Mouse (Mus musculus): ENCODE data around the gene Frem3. TPM values are rescaled to one million over a fixed set of nuclear protein-coding genes. Genes with fewer than 3 reads are reported as not detected.
"Not testable (repeated sequence)": the region's sequence is repeated elsewhere in the genome, so short reads cannot be mapped to it uniquely, and the experiment has no call there.

The Frem3 gene
- polyA plus RNA-seq, 1 experiment from 2014 or later: 0.12 TPM

GRCm38 (mm10) chr8:80710670-80711400 is 100.0 kb downstream of the Frem3 start:
- H3K36me3 ChIP-seq (replicated peaks): peaks cover 81% of the 10 kb centered on the region
- no peak overlapping the region for H3K4me2 ChIP-seq
- no peaks in the 10 kb centered on the region for H3K9me3 ChIP-seq (replicated peaks)
- no peak for ATAC-seq (ENCODE audit: insufficient read depth)
- no peak overlapping the region for H3K9ac ChIP-seq
- no peak overlapping the region for H3K27ac ChIP-seq (replicated peaks)
- H3K27me3 ChIP-seq: no peaks in the 10 kb centered on the region
- no peaks in the 10 kb centered on the region for H3K4me1 ChIP-seq (replicated peaks)
- 70% methylated on average over 4 of the region's 4 CpGs for WGBS (ENCODE audit: insufficient replicate concordance)
- H3K4me3 ChIP-seq (replicated peaks): no peak overlapping the region

- peaks cover 76% of the 10 kb centered on the region for H3K36me3 ChIP-seq (replicated peaks)
- no peak overlapping the region for H3K4me2 ChIP-seq
- no peak overlapping the region for H3K4me3 ChIP-seq (replicated peaks)
- H3K9me3 ChIP-seq (replicated peaks): no peaks in the 10 kb centered on the region
- H3K4me1 ChIP-seq (replicated peaks): no peaks in the 10 kb centered on the region
- no peaks in the 10 kb centered on the region for H3K27me3 ChIP-seq
- 68% methylated on average over 1 of the region's 1 CpGs for WGBS (ENCODE audit: insufficient replicate concordance)
- no peak for ATAC-seq (ENCODE audit: insufficient read depth)
- no peak overlapping the region for H3K9ac ChIP-seq
- H3K27ac ChIP-seq (replicated peaks): no peak overlapping the region
These were observed 103.6 kb downstream of the Frem3 start for GRCm38 (mm10) chr8:80714461-80714860.

- Histone ChIP-seq H3K4me1 (replicated peaks) (peaks cover 6% of the 10 kb centered on the region), H3K27ac (replicated peaks) (no peak overlapping the region), H3K4me3 (replicated peaks) (no peak overlapping the region), H3K9me3 (replicated peaks) (no peaks in the 10 kb centered on the region), H3K4me2 (no peak overlapping the region), H3K36me3 (replicated peaks) (peaks cover 72% of the 10 kb centered on the region), H3K27me3 (no peaks in the 10 kb centered on the region), H3K9ac (no peak overlapping the region)
- ATAC-seq (ENCODE audit: insufficient read depth): no peak
These were observed 121.4 kb downstream of the Frem3 start for GRCm38 (mm10) chr8:80732326-80732725.

- ATAC-seq (ENCODE audit: insufficient read depth): no peak
- H3K27me3 ChIP-seq: no peaks in the 10 kb centered on the region
- H3K9ac ChIP-seq: peak overlapping the region; percentile 95
- H3K36me3 ChIP-seq (replicated peaks): peaks cover 26% of the 10 kb centered on the region
- H3K4me3 ChIP-seq (replicated peaks): peak overlapping the region; percentile 88
- peak overlapping the region; percentile 97 for H3K27ac ChIP-seq (replicated peaks)
- H3K4me2 ChIP-seq: peak overlapping the region; percentile 89
- WGBS (ENCODE audit: insufficient replicate concordance): 4% methylated on average over 5 of the region's 5 CpGs
- H3K9me3 ChIP-seq (replicated peaks): no peaks in the 10 kb centered on the region
- H3K4me1 ChIP-seq (replicated peaks): peaks cover 27% of the 10 kb centered on the region
These were observed 127.1 kb downstream of the Frem3 start for GRCm38 (mm10) chr8:80738046-80738387.

- Histone ChIP-seq H3K9me3 (replicated peaks) (no peaks in the 10 kb centered on the region), H3K27ac (replicated peaks) (peak overlapping the region; percentile 97), H3K9ac (peak overlapping the region; percentile 95), H3K4me3 (replicated peaks) (peak overlapping the region; percentile 88), H3K36me3 (replicated peaks) (peaks cover 22% of the 10 kb centered on the region), H3K4me1 (replicated peaks) (peaks cover 27% of the 10 kb centered on the region), H3K4me2 (peak overlapping the region; percentile 89), H3K27me3 (no peaks in the 10 kb centered on the region)
- peak; percentile 51 for ATAC-seq (ENCODE audit: insufficient read depth)
- WGBS (ENCODE audit: insufficient replicate concordance): under 1% methylated on average over 74 of the region's 84 CpGs
These were observed 127.7 kb downstream of the Frem3 start for GRCm38 (mm10) chr8:80738388-80739154.

- 1% methylated on average over 91 of the region's 91 CpGs for WGBS (ENCODE audit: insufficient replicate concordance)
- peaks cover 15% of the 10 kb centered on the region for H3K36me3 ChIP-seq (replicated peaks)
- peak within 1 kb of the TSS; percentile 97 for H3K27ac ChIP-seq (replicated peaks)
- not testable (repeated sequence) for H3K9me3 ChIP-seq (replicated peaks); H3K27me3 ChIP-seq
- peak within 1 kb of the TSS; percentile 88 for H3K4me3 ChIP-seq (replicated peaks)
- H3K4me2 ChIP-seq: peak within 1 kb of the TSS; percentile 91
- H3K4me1 ChIP-seq (replicated peaks): peaks cover 27% of the 10 kb centered on the region
- peak within 1 kb of the TSS; percentile 95 for H3K9ac ChIP-seq
- peak; percentile 95 for ATAC-seq (ENCODE audit: insufficient read depth)
These were observed 128.5 kb downstream of the Frem3 start, which contains the start of gene Smarca5 for GRCm38 (mm10) chr8:80739155-80739924. Gene Smarca5, minus strand, starts transcription at chr8:80739497.

GRCm38 (mm10) chr8:80739932-80740331 is 129.1 kb downstream of the Frem3 start:
- Histone ChIP-seq H3K9me3 (replicated peaks) (no peaks in the 10 kb centered on the region), H3K27ac (replicated peaks) (peak overlapping the region; percentile 97), H3K36me3 (replicated peaks) (peaks cover 10% of the 10 kb centered on the region), H3K9ac (peak overlapping the region; percentile 73), H3K27me3 (no peaks in the 10 kb centered on the region), H3K4me1 (replicated peaks) (peaks cover 27% of the 10 kb centered on the region), H3K4me2 (peak overlapping the region; percentile 91), H3K4me3 (replicated peaks) (peak overlapping the region; percentile 88)
- peak; percentile 43 for ATAC-seq (ENCODE audit: insufficient read depth)
- WGBS (ENCODE audit: insufficient replicate concordance): 14% methylated on average over 14 of the region's 14 CpGs

Other genes starting within 250 kb of the Frem3 start
- 639 and 715 TPM in 2 replicates for gene Gypa, start 117.3 kb upstream of the Frem3 start, polyA plus RNA-seq (2015; fragmentation: Nextera tagmentation; extraction: Ambion mirVana)
- gene Smarca5, start 128.4 kb downstream of the Frem3 start, polyA plus RNA-seq (2015; fragmentation: Nextera tagmentation; extraction: Ambion mirVana): 41.0 and 46.0 TPM in 2 replicates

All from liver, embryonic 15.5 days (tissue).